Mouse (Mus musculus) bone marrow, adult 2 months (tissue): ENCODE data around the gene Wasl.

Experiments
- CTCF ChIP-seq: fragments of 200-500 bp; IDR thresholded peaks from 2 replicates; pipeline ENCODE4 v1.5.1; 2011; ENCODE audit warnings: low read length, control low read depth; ENCODE audit not compliant: control insufficient read depth, insufficient read depth
- POLR2A ChIP-seq: fragments of 200-500 bp; IDR thresholded peaks from 2 replicates; pipeline ENCODE4 v1.6.1; 2011; ENCODE audit warnings: low read depth, mild to moderate bottlenecking, control low read depth, low read length, borderline replicate concordance; ENCODE audit not compliant: control insufficient read depth

DNA sequence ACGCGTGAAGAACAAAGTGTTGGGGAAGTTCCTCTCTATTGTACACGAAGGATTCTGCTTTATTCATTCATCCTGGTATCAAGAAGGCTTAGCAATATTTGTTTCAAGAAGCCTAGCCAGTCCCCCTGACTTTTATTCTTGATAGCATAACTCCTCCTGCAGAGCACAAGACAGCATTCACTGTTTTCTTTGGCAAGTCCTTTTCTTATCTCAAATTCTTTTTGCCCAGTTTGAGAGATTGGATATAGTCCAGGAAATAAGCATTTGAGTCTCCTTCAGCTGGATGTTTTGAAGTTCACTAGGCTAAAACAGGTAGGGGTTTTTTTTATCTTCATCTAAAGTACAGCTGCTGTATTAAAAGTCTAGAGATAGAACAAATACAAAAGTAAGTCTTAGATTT, 3.0 kb upstream of the Wasl start:
- TF ChIP-seq POLR2A, result no peak
- no peak for TF ChIP-seq CTCF
